Mouse (Mus musculus): ENCODE measurements around the gene Ints12. TPM values are rescaled to one million over a fixed set of nuclear protein-coding genes. Genes with fewer than 3 reads are reported as not detected.

Ints12 gene
- polyA plus RNA-seq, 1 experiment = 8.9 TPM

DNA sequence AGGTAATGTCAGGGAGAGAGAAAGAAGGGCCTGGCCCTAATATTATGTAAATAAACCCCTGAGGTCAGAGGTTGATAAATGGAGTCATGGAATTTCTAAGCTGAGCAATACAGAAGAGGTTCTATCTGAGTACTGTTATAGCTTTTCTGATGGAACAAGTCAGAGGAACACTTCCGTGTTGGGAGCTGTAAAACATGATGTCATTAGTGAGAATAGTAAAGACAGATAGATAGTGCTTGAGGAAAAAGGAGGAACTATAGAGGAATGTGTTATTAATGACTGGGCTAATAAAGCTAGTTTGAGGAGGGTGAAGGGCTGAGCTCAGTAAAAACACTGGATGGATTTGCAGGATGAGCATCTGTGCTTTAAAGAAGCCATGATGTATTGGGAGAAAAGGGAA, 2.7 kb downstream of the Ints12 start:
- H3K4me3 ChIP-seq (replicated peaks; ENCODE audit: extremely low read depth, low read depth, low read length) = no peak overlapping the region
- no peak for DNase-seq
- H3K4me1 ChIP-seq (ENCODE audit: control insufficient read depth, insufficient read depth, low read length) = peaks cover 2% of the 10 kb centered on the region
- TF ChIP-seq CTCF (IDR thresholded peaks at IDR 0.05; ENCODE audit: insufficient read depth, low read length) (no peak), POLR2A (IDR thresholded peaks at IDR 0.05; ENCODE audit: borderline replicate concordance, extremely low read depth, low read depth, low read length) (no peak)
- WGBS = 49% methylated on average over 1 of the region's 1 CpGs

GRCm38 (mm10) chr3:133097936-133098335, 6.3 kb downstream of the Ints12 start:
- 95% methylated on average over 6 of the region's 6 CpGs for WGBS
- Histone ChIP-seq H3K4me3 (replicated peaks; ENCODE audit: extremely low read depth, low read depth, low read length) (no peak overlapping the region), H3K4me1 (ENCODE audit: control insufficient read depth, insufficient read depth, low read length) (no peaks in the 10 kb centered on the region; the same call in none of the 2 replicates)
- no peak for TF ChIP-seq POLR2A (IDR thresholded peaks at IDR 0.05; ENCODE audit: borderline replicate concordance, extremely low read depth, low read depth, low read length)
- TF ChIP-seq CTCF (IDR thresholded peaks at IDR 0.05; ENCODE audit: insufficient read depth, low read length) = no peak
- DNase-seq = no peak

DNA sequence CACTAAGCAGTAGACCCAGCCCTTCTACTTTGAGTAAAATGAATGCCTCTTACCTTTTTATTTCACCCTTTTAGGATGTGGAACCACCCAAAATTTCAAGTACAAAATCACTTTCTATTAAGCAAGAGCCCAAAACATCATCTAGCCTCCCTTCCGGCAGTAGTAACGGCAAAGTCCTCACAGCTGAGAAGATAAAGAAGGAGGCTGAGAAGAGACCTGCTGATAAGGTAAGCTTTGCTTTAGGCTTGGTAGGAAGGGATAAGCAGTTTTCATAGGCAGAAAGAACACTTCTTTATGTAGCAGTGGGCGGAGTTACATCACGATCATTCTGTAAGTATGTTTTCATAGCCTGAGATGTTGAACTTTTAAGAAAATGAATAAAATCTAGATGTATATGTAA, 6.7 kb downstream of the Ints12 start:
- WGBS = 88% methylated on average over 4 of the region's 4 CpGs
- TF ChIP-seq POLR2A (IDR thresholded peaks at IDR 0.05; ENCODE audit: borderline replicate concordance, extremely low read depth, low read depth, low read length) (no peak), CTCF (IDR thresholded peaks at IDR 0.05; ENCODE audit: insufficient read depth, low read length) (no peak)

GRCm38 (mm10) chr3:133098909-133099308, 7.3 kb downstream of the Ints12 start:
- WGBS = 79% methylated on average over 2 of the region's 2 CpGs

More for the DNA sequence above, 6.7 kb downstream of the Ints12 start:
- no peak for DNase-seq
- H3K4me1 ChIP-seq (ENCODE audit: control insufficient read depth, insufficient read depth, low read length) = no peaks in the 10 kb centered on the region; the same call in 1 of the 2 replicates
- H3K4me3 ChIP-seq (replicated peaks; ENCODE audit: extremely low read depth, low read depth, low read length) = no peak overlapping the region

GRCm38 (mm10) chr3:133103768-133104167, 12.1 kb downstream of the Ints12 start:
- WGBS = 69% methylated on average over 3 of the region's 3 CpGs
- DNase-seq = no peak
- no peak for TF ChIP-seq CTCF (IDR thresholded peaks at IDR 0.05; ENCODE audit: insufficient read depth, low read length)
- no peak for TF ChIP-seq POLR2A (IDR thresholded peaks at IDR 0.05; ENCODE audit: borderline replicate concordance, extremely low read depth, low read depth, low read length)
- no peaks in the 10 kb centered on the region for H3K4me1 ChIP-seq (ENCODE audit: control insufficient read depth, insufficient read depth, low read length)
- H3K4me3 ChIP-seq (replicated peaks; ENCODE audit: extremely low read depth, low read depth, low read length) = no peak overlapping the region

More at GRCm38 (mm10) chr3:133098909-133099308, 7.3 kb downstream of the Ints12 start:
- TF ChIP-seq POLR2A (IDR thresholded peaks at IDR 0.05; ENCODE audit: borderline replicate concordance, extremely low read depth, low read depth, low read length) = no peak
- TF ChIP-seq CTCF (IDR thresholded peaks at IDR 0.05; ENCODE audit: insufficient read depth, low read length) = no peak
- no peak overlapping the region for H3K4me3 ChIP-seq (replicated peaks; ENCODE audit: extremely low read depth, low read depth, low read length)
- H3K4me1 ChIP-seq (ENCODE audit: control insufficient read depth, insufficient read depth, low read length) = no peaks in the 10 kb centered on the region
- no peak for DNase-seq

DNA sequence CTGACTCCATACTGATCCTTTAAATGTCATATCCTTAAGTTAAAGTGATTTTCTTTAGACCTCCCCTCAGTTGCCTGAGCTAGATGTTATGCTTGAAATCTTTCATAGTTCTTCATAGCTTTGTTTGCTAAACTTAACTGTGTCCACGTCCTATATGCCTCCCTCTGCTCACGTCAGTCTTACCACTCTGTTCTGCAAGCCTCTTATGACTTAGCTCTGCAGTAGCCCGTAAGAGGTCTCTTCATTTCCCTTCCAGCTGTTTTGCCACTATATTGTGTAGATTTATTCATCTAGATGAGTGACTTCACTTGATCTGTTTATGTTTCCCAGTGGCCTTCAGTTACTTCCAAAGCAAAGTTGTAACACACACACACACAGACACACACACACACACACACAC, 12.8 kb downstream of the Ints12 start:
- whole genome bisulfite sequencing = 84% methylated on average over 3 of the region's 3 CpGs
- Histone ChIP-seq H3K4me1 (ENCODE audit: control insufficient read depth, insufficient read depth, low read length) (no peaks in the 10 kb centered on the region), H3K4me3 (replicated peaks; ENCODE audit: extremely low read depth, low read depth, low read length) (no peak overlapping the region)
- TF ChIP-seq POLR2A (IDR thresholded peaks at IDR 0.05; ENCODE audit: borderline replicate concordance, extremely low read depth, low read depth, low read length) (no peak), CTCF (IDR thresholded peaks at IDR 0.05; ENCODE audit: insufficient read depth, low read length) (no peak)
- DNase-seq = no peak

GRCm38 (mm10) chr3:133108731-133109130, 17.1 kb downstream of the Ints12 start:
- TF ChIP-seq CTCF (IDR thresholded peaks at IDR 0.05; ENCODE audit: insufficient read depth, low read length) = no peak
- no peak for TF ChIP-seq POLR2A (IDR thresholded peaks at IDR 0.05; ENCODE audit: borderline replicate concordance, extremely low read depth, low read depth, low read length)
- DNase-seq = peak; percentile 49
- WGBS = 76% methylated on average over 4 of the region's 4 CpGs
- no peaks in the 10 kb centered on the region for H3K4me1 ChIP-seq (ENCODE audit: control insufficient read depth, insufficient read depth, low read length)
- H3K4me3 ChIP-seq (replicated peaks; ENCODE audit: extremely low read depth, low read depth, low read length) = no peak overlapping the region

DNA sequence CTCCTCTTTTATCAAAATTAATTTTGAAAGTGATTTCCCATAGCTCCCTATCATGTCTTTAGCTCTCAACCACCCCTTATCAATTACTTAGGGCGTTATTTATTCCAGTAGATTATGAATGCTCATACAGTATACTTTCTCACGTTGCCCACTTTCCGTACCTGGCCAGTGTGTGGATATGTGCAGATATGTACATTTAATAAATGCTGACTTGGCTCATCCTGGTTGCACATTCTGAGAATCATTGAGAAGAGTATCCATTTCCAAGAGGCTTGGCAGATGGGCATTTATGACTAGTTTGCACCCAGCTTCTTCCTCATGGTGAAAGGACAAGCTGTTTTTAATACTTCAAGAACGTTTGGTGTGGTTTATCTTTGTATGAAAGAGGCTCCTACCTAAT, 18.2 kb downstream of the Ints12 start:
- TF ChIP-seq POLR2A (IDR thresholded peaks at IDR 0.05; ENCODE audit: borderline replicate concordance, extremely low read depth, low read depth, low read length) = no peak
- TF ChIP-seq CTCF (IDR thresholded peaks at IDR 0.05; ENCODE audit: insufficient read depth, low read length) = no peak
- 88% methylated on average over 4 of the region's 4 CpGs for WGBS
- no peak overlapping the region for H3K4me3 ChIP-seq (replicated peaks; ENCODE audit: extremely low read depth, low read depth, low read length)

DNA sequence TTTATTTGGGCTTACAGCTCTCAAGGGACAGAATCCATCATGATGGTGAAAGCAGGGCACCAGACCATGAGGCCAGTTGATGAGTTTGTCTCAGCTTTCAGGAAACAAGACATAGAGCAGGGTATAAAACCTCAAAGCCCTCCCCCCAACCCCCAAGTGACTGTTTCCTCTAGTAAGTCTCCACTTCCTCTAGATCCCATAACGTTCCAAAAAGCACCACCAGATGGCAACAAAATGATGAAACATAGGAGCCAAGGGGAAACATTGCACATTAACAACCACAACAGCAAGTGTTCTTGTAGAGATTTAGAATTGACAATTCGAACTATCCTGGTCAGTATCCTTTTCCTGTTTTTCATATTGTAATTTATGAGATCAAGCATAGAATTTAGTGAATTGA, 20.1 kb downstream of the Ints12 start:
- 24% methylated on average over 2 of the region's 2 CpGs for WGBS
- no peaks in the 10 kb centered on the region for H3K4me1 ChIP-seq (ENCODE audit: control insufficient read depth, insufficient read depth, low read length)
- no peak overlapping the region for H3K4me3 ChIP-seq (replicated peaks; ENCODE audit: extremely low read depth, low read depth, low read length)
- no peak for DNase-seq
- no peak for TF ChIP-seq POLR2A (IDR thresholded peaks at IDR 0.05; ENCODE audit: borderline replicate concordance, extremely low read depth, low read depth, low read length)
- no peak for TF ChIP-seq CTCF (IDR thresholded peaks at IDR 0.05; ENCODE audit: insufficient read depth, low read length)

More for the DNA sequence above, 18.2 kb downstream of the Ints12 start:
- no peak for DNase-seq
- no peaks in the 10 kb centered on the region for H3K4me1 ChIP-seq (ENCODE audit: control insufficient read depth, insufficient read depth, low read length)

DNA sequence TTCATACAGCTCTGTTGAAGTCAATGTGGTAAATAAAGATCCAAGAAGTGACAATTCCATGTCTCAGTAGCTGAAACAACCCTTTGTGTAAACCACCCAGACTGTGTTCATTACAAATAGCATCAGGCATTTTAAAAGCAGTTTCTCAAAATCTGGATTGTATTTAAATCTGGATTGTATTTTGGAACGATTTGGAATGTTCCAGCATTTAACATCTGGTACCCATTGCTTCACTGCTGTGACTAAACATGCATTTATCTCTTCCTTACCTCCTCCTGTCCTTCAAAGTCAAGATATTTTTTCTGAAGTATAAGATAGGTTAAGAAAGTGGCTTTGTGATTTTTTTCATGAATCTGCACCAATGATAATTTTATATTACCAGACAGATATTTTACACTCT, 21.6 kb downstream of the Ints12 start:
- 30% methylated on average over 1 of the region's 1 CpGs for WGBS
- Histone ChIP-seq H3K4me1 (ENCODE audit: control insufficient read depth, insufficient read depth, low read length) (no peaks in the 10 kb centered on the region), H3K4me3 (replicated peaks; ENCODE audit: extremely low read depth, low read depth, low read length) (no peak overlapping the region)
- no peak for TF ChIP-seq CTCF (IDR thresholded peaks at IDR 0.05; ENCODE audit: insufficient read depth, low read length)
- no peak for TF ChIP-seq POLR2A (IDR thresholded peaks at IDR 0.05; ENCODE audit: borderline replicate concordance, extremely low read depth, low read depth, low read length)
- no peak for DNase-seq

All from lung, adult 2 months (tissue).